Mouse (Mus musculus) midbrain, embryonic 16.5 days (tissue): ENCODE results near the gene Cfdp1. TPM values are rescaled to one million over a fixed set of nuclear protein-coding genes. Genes with fewer than 3 reads are reported as not detected.

Experiments
- ATAC-seq: fragments of 200-750 bp; cut with Nextera tagmentation; 2 replicates; pipeline ENCODE4 v1.8.0; 2017; ENCODE audit warnings: moderate TSS enrichment
- H3K27ac ChIP-seq: fragments of 300-500 bp; sonication (generic); 2 replicates; pipeline ENCODE4 v1.5.1; 2014; ENCODE audit warnings: mild to moderate bottlenecking, low read length, mixed read lengths
- H3K27me3 ChIP-seq: fragments of 300-500 bp; sonication (generic); 2 replicates; pipeline ENCODE4 v1.6.1; 2014; ENCODE audit warnings: low read depth, low read length, mixed read lengths; ENCODE audit not compliant: control insufficient read depth, insufficient read depth
- H3K36me3 ChIP-seq: fragments of 300-500 bp; sonication (generic); 2 replicates; pipeline ENCODE4 v1.6.1; 2014; ENCODE audit warnings: mild to moderate bottlenecking, low read length, moderate library complexity, mixed read lengths; ENCODE audit not compliant: control insufficient read depth, insufficient read depth
- H3K4me1 ChIP-seq: fragments of 300-500 bp; sonication (generic); 2 replicates; pipeline ENCODE4 v1.6.1; 2014; ENCODE audit warnings: mild to moderate bottlenecking, low read length, mixed read lengths; ENCODE audit not compliant: control insufficient read depth, insufficient read depth
- H3K4me2 ChIP-seq: fragments of 300-500 bp; sonication (generic); 2 replicates; pipeline ENCODE4 v1.6.1; 2014; ENCODE audit warnings: mild to moderate bottlenecking, low read length, mixed read lengths
- H3K4me3 ChIP-seq: fragments of 300-500 bp; sonication (generic); 2 replicates; pipeline ENCODE4 v1.5.1; 2014; ENCODE audit warnings: low read depth, mild to moderate bottlenecking, low read length, moderate library complexity, mixed read lengths
- H3K9ac ChIP-seq: fragments of 300-500 bp; sonication (generic); 2 replicates; pipeline ENCODE4 v1.6.1; 2014; ENCODE audit warnings: low read depth, low read length, mixed read lengths
- H3K9me3 ChIP-seq: fragments of 300-500 bp; sonication (generic); replicated peaks from 2 replicates; pipeline ENCODE4 v1.6.1; 2014; ENCODE audit warnings: mild to moderate bottlenecking, low read length, mixed read lengths; ENCODE audit not compliant: control insufficient read depth, poor library complexity, severe bottlenecking
- WGBS: fragments of 180-500 bp; shearing (Covaris S2); extraction: QIAGEN DNeasy Blood & Tissue Kit; methylation state at CpG from one replicate; pipeline ENCODE4 v1.1.7; 2014; 5-methylcytosine and 5-hydroxymethylcytosine counted together
- polyA plus RNA-seq: library from polyadenylated mRNA; unstranded; fragments of >200 nt; fragmentation: Nextera tagmentation; extraction: Ambion mirVana; gene quantifications from 2 replicates; pipeline ENCODE4 v1.2.1, GENCODE M21; 2015

Cfdp1 gene
- polyA plus RNA-seq, 1 experiment from 2014 or later: 233 TPM

- Histone ChIP-seq H3K27me3 (no peaks in the 10 kb centered on the region), H3K36me3 (no peaks in the 10 kb centered on the region), H3K9me3 (no peaks in the 10 kb centered on the region), H3K4me2 (no peak overlapping the region), H3K4me3 (no peak overlapping the region), H3K4me1 (peaks cover 9% of the 10 kb centered on the region; the same call in 1 of the 2 replicates), H3K27ac (no peak overlapping the region), H3K9ac (no peak overlapping the region)
- WGBS: 89% methylated on average over 7 of the region's 7 CpGs
- no peak for ATAC-seq
Observed at GRCm38 (mm10) chr8:111773057-111773456, 81.0 kb downstream of the Cfdp1 start.

- no peak overlapping the region for H3K27ac ChIP-seq
- ATAC-seq: no peak
- no peak overlapping the region for H3K4me2 ChIP-seq
- H3K4me1 ChIP-seq: peaks cover 9% of the 10 kb centered on the region; the same call in 1 of the 2 replicates
- 95% methylated on average over 9 of the region's 9 CpGs for WGBS
- no peaks in the 10 kb centered on the region for H3K27me3 ChIP-seq
- H3K36me3 ChIP-seq: no peaks in the 10 kb centered on the region
- no peak overlapping the region for H3K9ac ChIP-seq
- no peak overlapping the region for H3K4me3 ChIP-seq
- no peaks in the 10 kb centered on the region for H3K9me3 ChIP-seq
Observed at GRCm38 (mm10) chr8:111772083-111772482, 82.0 kb downstream of the Cfdp1 start.

GRCm38 (mm10) chr8:111771625-111772020 is 82.5 kb downstream of the Cfdp1 start:
- H3K9ac ChIP-seq: no peak overlapping the region
- no peak overlapping the region for H3K4me2 ChIP-seq
- H3K27ac ChIP-seq: no peak overlapping the region
- H3K4me3 ChIP-seq: no peak overlapping the region
- H3K36me3 ChIP-seq: no peaks in the 10 kb centered on the region
- H3K27me3 ChIP-seq: no peaks in the 10 kb centered on the region
- no peaks in the 10 kb centered on the region for H3K9me3 ChIP-seq
- ATAC-seq: no peak
- WGBS: 94% methylated on average over 6 of the region's 6 CpGs
- peaks cover 9% of the 10 kb centered on the region; the same call in 1 of the 2 replicates for H3K4me1 ChIP-seq

GRCm38 (mm10) chr8:111770958-111771624 is 83.0 kb downstream of the Cfdp1 start:
- Histone ChIP-seq H3K9ac (no peak overlapping the region), H3K36me3 (no peaks in the 10 kb centered on the region), H3K4me1 (peaks cover 9% of the 10 kb centered on the region; the same call in 1 of the 2 replicates), H3K27ac (no peak overlapping the region), H3K9me3 (no peaks in the 10 kb centered on the region), H3K27me3 (no peaks in the 10 kb centered on the region), H3K4me3 (no peak overlapping the region), H3K4me2 (no peak overlapping the region)
- no peak for ATAC-seq
- WGBS: 66% methylated on average over 5 of the region's 5 CpGs

- H3K4me1 ChIP-seq: peaks cover 9% of the 10 kb centered on the region; the same call in 1 of the 2 replicates
- ATAC-seq: peak; percentile 78
- no peaks in the 10 kb centered on the region for H3K9me3 ChIP-seq
- no peaks in the 10 kb centered on the region for H3K27me3 ChIP-seq
- H3K4me3 ChIP-seq: no peak overlapping the region
- WGBS: 32% methylated on average over 12 of the region's 12 CpGs
- no peak overlapping the region for H3K9ac ChIP-seq
- H3K27ac ChIP-seq: peak overlapping the region; percentile 64
- H3K4me2 ChIP-seq: no peak overlapping the region
- no peaks in the 10 kb centered on the region; the same call in 1 of the 2 replicates for H3K36me3 ChIP-seq
Observed at GRCm38 (mm10) chr8:111769764-111770428, 84.2 kb downstream of the Cfdp1 start.

GRCm38 (mm10) chr8:111769296-111769695 is 84.8 kb downstream of the Cfdp1 start:
- Histone ChIP-seq H3K4me2 (no peak overlapping the region), H3K27ac (peak overlapping the region; percentile 64), H3K9ac (no peak overlapping the region), H3K4me3 (no peak overlapping the region), H3K4me1 (peaks cover 9% of the 10 kb centered on the region; the same call in 1 of the 2 replicates), H3K27me3 (no peaks in the 10 kb centered on the region), H3K36me3 (no peaks in the 10 kb centered on the region; the same call in 1 of the 2 replicates), H3K9me3 (no peaks in the 10 kb centered on the region)
- WGBS: 54% methylated on average over 15 of the region's 15 CpGs
- ATAC-seq: no peak

- WGBS: 91% methylated on average over 6 of the region's 6 CpGs
- no peaks in the 10 kb centered on the region for H3K27me3 ChIP-seq
- H3K27ac ChIP-seq: no peak overlapping the region
- no peaks in the 10 kb centered on the region; the same call in 1 of the 2 replicates for H3K36me3 ChIP-seq
- no peak overlapping the region for H3K9ac ChIP-seq
- ATAC-seq: no peak
- peaks cover 9% of the 10 kb centered on the region; the same call in 1 of the 2 replicates for H3K4me1 ChIP-seq
- no peak overlapping the region for H3K4me3 ChIP-seq
- no peaks in the 10 kb centered on the region for H3K9me3 ChIP-seq
- H3K4me2 ChIP-seq: no peak overlapping the region
Observed at GRCm38 (mm10) chr8:111768651-111769050, 85.4 kb downstream of the Cfdp1 start.

- Histone ChIP-seq H3K4me1 (peaks cover 9% of the 10 kb centered on the region; the same call in 1 of the 2 replicates), H3K27me3 (no peaks in the 10 kb centered on the region), H3K4me3 (no peak overlapping the region), H3K9ac (no peak overlapping the region), H3K36me3 (no peaks in the 10 kb centered on the region; the same call in 1 of the 2 replicates), H3K9me3 (no peaks in the 10 kb centered on the region), H3K4me2 (no peak overlapping the region), H3K27ac (no peak overlapping the region)
- ATAC-seq: no peak
- WGBS: 85% methylated on average over 4 of the region's 4 CpGs
Observed at GRCm38 (mm10) chr8:111765616-111766015, 88.5 kb downstream of the Cfdp1 start.

- no peak overlapping the region for H3K9ac ChIP-seq
Observed at GRCm38 (mm10) chr8:111765096-111765495, 89.0 kb downstream of the Cfdp1 start.

More at GRCm38 (mm10) chr8:111765096-111765495, 89.0 kb downstream of the Cfdp1 start:
- Histone ChIP-seq H3K4me2 (no peak overlapping the region), H3K9me3 (no peaks in the 10 kb centered on the region), H3K4me1 (peaks cover 8% of the 10 kb centered on the region; the same call in 1 of the 2 replicates), H3K4me3 (no peak overlapping the region), H3K36me3 (no peaks in the 10 kb centered on the region; the same call in 1 of the 2 replicates), H3K27me3 (no peaks in the 10 kb centered on the region), H3K27ac (no peak overlapping the region)
- WGBS: 96% methylated on average over 9 of the region's 9 CpGs
- ATAC-seq: no peak
